Mouse (Mus musculus): ENCODE data around the gene Mon2.

DNA sequence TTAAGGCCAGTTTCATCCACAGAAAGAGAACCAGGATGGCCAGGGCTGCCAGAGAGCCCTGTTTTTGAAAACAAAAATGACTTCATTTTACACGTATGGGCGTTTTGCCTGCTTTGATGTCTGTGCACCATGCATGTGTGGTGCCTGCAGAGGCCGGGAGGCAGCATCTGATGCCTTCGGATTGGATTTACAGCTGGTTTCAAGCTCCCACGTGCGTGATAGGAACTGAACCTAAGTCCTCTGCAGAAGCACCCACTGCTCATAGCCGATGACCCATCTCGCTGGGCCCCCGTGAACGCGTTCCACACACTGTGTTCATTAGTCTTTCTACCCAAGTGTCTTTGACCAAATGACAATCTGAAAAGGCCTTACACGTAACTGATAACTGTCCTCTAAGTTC, 96.2 kb downstream of the Mon2 start:
- no peak for TF ChIP-seq CHD2 (IDR thresholded peaks at IDR 0.05; ENCODE audit: low read depth, low read length)
- TF ChIP-seq MAFK (IDR thresholded peaks at IDR 0.05; ENCODE audit: insufficient read depth, low read depth, low read length): no peak
- TF ChIP-seq ZNF384 (IDR thresholded peaks at IDR 0.05; ENCODE audit: low read depth, low read length): no peak
- TF ChIP-seq HCFC1 (IDR thresholded peaks at IDR 0.05; ENCODE audit: borderline replicate concordance, insufficient read depth, low read length): no peak

Data from ES-E14 (cell line).